Mouse (Mus musculus): ENCODE data around the gene Zbtb22. TPM values are rescaled to one million over a fixed set of nuclear protein-coding genes. Genes with fewer than 3 reads are reported as not detected.
"Not testable (repeated sequence)": the region's sequence is repeated elsewhere in the genome, so short reads cannot be mapped to it uniquely, and the experiment has no call there.

Zbtb22 gene
- polyA plus RNA-seq, 3 experiments from 2014 or later = 3.7 to 6.8 (median 4.8) TPM

GRCm38 (mm10) chr17:33948090-33948904 lies 32.6 kb downstream of the Zbtb22 start:
- ATAC-seq = no peak

GRCm38 (mm10) chr17:33948905-33949537 lies 33.3 kb downstream of the Zbtb22 start:
- no peak for ATAC-seq

- ATAC-seq = no peak
Observed at GRCm38 (mm10) chr17:33950131-33950625, 34.5 kb downstream of the Zbtb22 start.

GRCm38 (mm10) chr17:33951021-33951946 lies 35.6 kb downstream of the Zbtb22 start, which contains the start of gene B3galt4:
B3galt4 (minus strand) TSS chr17:33951488.
- ATAC-seq = peak; percentile 66

- not testable (repeated sequence) for ATAC-seq
Observed at GRCm38 (mm10) chr17:33952015-33952414, 36.3 kb downstream of the Zbtb22 start.

GRCm38 (mm10) chr17:33952879-33953278 lies 37.2 kb downstream of the Zbtb22 start:
- no peak for ATAC-seq

GRCm38 (mm10) chr17:33953310-33953709 lies 37.6 kb downstream of the Zbtb22 start:
- ATAC-seq = no peak

GRCm38 (mm10) chr17:33953961-33954565 lies 38.4 kb downstream of the Zbtb22 start:
- no peak for ATAC-seq

- ATAC-seq = peak; percentile 3
Observed at GRCm38 (mm10) chr17:33954646-33955554, 39.2 kb downstream of the Zbtb22 start.

GRCm38 (mm10) chr17:33955555-33956214 lies 40.0 kb downstream of the Zbtb22 start, which contains the start of the genes Vps52 and Rps18:
Vps52 (plus strand) TSS chr17:33955812.
Rps18 (minus strand) TSS chr17:33956001.
- ATAC-seq = peak; percentile 81

- no peak for ATAC-seq
Observed at GRCm38 (mm10) chr17:33956336-33956735, 40.6 kb downstream of the Zbtb22 start.

- ATAC-seq = no peak
Observed at GRCm38 (mm10) chr17:33957493-33957892, 41.8 kb downstream of the Zbtb22 start.

GRCm38 (mm10) chr17:33958451-33958850 lies 42.7 kb downstream of the Zbtb22 start:
- ATAC-seq = no peak

GRCm38 (mm10) chr17:33959135-33959534 lies 43.4 kb downstream of the Zbtb22 start:
- no peak for ATAC-seq

- no peak for ATAC-seq
Observed at GRCm38 (mm10) chr17:33959948-33960347, 44.2 kb downstream of the Zbtb22 start.

- no peak for ATAC-seq
Observed at GRCm38 (mm10) chr17:33962876-33963275, 47.2 kb downstream of the Zbtb22 start.

- ATAC-seq = no peak
Observed at GRCm38 (mm10) chr17:33965082-33965845, 49.6 kb downstream of the Zbtb22 start.

- ATAC-seq = no peak
Observed at GRCm38 (mm10) chr17:33965846-33966550, 50.3 kb downstream of the Zbtb22 start.

- ATAC-seq = peak; percentile 87
Observed at GRCm38 (mm10) chr17:33968489-33968888, 52.8 kb downstream of the Zbtb22 start.

All from inflammation-experienced regulatory T-cells, adult 6 months (primary cell).